Mouse (Mus musculus) liver, adult 10 weeks (tissue): ENCODE data around the gene Bpifb9a. TPM values are rescaled to one million over a fixed set of nuclear protein-coding genes. Genes with fewer than 3 reads are reported as not detected.

Source experiments
- polyA plus RNA-seq: library from polyadenylated mRNA; stranded (reverse); fragments of 350-450 nt; fragmentation: Illumina TruSeq; extraction: RNeasy Lipid Tissue Mini Kit (QIAGEN cat#74804); gene quantifications from one replicate; pipeline ENCODE4 v1.2.3, GENCODE M21; 2014; ENCODE audit warnings: low read depth, low replicate concordance

The Bpifb9a gene
- not detected for polyA plus RNA-seq

GRCm38 (mm10) chr2:154257554-154257953, at the start of gene Bpifb9a:
Bpifb9a (plus strand) TSS chr2:154257854.

DNA sequence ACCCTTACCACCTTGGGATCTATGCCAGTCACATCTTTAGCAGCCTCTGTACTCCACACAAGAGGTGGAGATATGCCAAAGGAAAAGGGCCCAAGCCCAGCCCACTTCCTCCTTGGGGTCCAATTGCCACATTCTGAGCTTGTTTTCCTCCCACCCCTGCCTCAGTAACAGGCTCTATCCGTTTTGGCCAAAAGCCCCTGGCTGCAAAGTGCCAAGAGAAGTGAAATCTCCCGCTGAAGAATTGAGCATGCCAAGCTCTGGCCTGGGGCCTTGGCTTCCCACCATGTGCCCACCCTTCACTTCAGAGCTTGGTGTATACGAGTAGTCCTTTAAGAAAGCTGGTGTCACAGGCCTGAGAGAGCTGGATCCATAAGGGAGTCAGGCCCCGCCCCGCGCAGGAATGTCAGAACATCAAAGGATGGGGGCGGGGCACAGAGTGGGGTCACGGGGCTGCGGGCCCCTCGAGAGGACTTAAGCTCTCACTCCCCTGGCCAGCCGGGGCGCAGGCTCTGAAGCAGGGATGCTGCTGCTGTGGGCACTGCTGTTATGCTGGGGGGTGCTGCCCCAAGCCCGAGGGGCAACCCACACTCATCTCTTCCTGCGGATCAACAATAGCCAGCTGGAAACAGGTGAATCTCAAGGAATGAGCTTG, 34.3 kb upstream of the Bpifb9a start, which contains the start of gene Bpifb5:
Gene Bpifb5 (plus strand): TSS at position 478 of the 652 bp plus-strand sequence.

GRCm38 (mm10) chr2:154306927-154307326, 49.3 kb downstream of the Bpifb9a start, which contains the start of gene Bpifb9b:
Bpifb9b (plus strand) TSS chr2:154307227.

Other genes with a start within 250 kb of the Bpifb9a start
- gene Bpifa2, start 249.6 kb upstream of the Bpifb9a start, polyA plus RNA-seq, result not detected
- gene Bpifa3, start 127.5 kb upstream of the Bpifb9a start, polyA plus RNA-seq, result not detected
- gene Bpifa1, start 115.0 kb upstream of the Bpifb9a start, polyA plus RNA-seq, result not detected
- gene Bpifa5, start 95.2 kb upstream of the Bpifb9a start, polyA plus RNA-seq, result not detected
- not detected for gene Bpifb1, start 67.0 kb upstream of the Bpifb9a start, polyA plus RNA-seq
- gene Bpifb5, start 34.1 kb upstream of the Bpifb9a start, polyA plus RNA-seq, result not detected
- not detected for gene Bpifb9b, start 49.4 kb downstream of the Bpifb9a start, polyA plus RNA-seq
- 11.8 TPM for gene Cdk5rap1, start 115.2 kb downstream of the Bpifb9a start, polyA plus RNA-seq
- 0.53 TPM for gene Snta1, start 150.2 kb downstream of the Bpifb9a start, polyA plus RNA-seq
- 6.5 TPM for gene Cbfa2t2, start 178.6 kb downstream of the Bpifb9a start, polyA plus RNA-seq